Mouse (Mus musculus) bone marrow macrophage, adult 2 months (primary cell): ENCODE data around the gene Tmem207. TPM values are rescaled to one million over a fixed set of nuclear protein-coding genes. Genes with fewer than 3 reads are reported as not detected.

Source experiments
- H3K27ac ChIP-seq: 2 replicates; pipeline ENCODE4 v1.5.1; 2012; ENCODE audit warnings: low read depth, low read length; ENCODE audit not compliant: insufficient read depth
- H3K4me1 ChIP-seq: 2 replicates; pipeline ENCODE4 v1.6.1; 2012; ENCODE audit warnings: low read length; ENCODE audit not compliant: control insufficient read depth, insufficient read depth
- H3K4me3 ChIP-seq: 2 replicates; pipeline ENCODE4 v1.5.1; 2012; ENCODE audit warnings: mild to moderate bottlenecking, low read length, moderate library complexity; ENCODE audit not compliant: insufficient read depth
- CTCF ChIP-seq: IDR thresholded peaks from 2 replicates; pipeline ENCODE4 v1.5.1; 2012; ENCODE audit warnings: low read depth, mild to moderate bottlenecking, low read length, moderate library complexity
- POLR2A ChIP-seq: IDR thresholded peaks from 2 replicates; pipeline ENCODE4 v1.6.1; 2012; ENCODE audit warnings: mild to moderate bottlenecking, low read depth, low read length, borderline replicate concordance
- polyA plus RNA-seq: library from polyadenylated mRNA; stranded (reverse); fragments of >200 nt; gene quantifications from 2 replicates; pipeline ENCODE4 v1.2.4, GENCODE M21; 2012; ENCODE audit not compliant: missing spikeins, insufficient read depth, insufficient read length

Gene Tmem207
- polyA plus RNA-seq = not detected in 2 replicates

DNA sequence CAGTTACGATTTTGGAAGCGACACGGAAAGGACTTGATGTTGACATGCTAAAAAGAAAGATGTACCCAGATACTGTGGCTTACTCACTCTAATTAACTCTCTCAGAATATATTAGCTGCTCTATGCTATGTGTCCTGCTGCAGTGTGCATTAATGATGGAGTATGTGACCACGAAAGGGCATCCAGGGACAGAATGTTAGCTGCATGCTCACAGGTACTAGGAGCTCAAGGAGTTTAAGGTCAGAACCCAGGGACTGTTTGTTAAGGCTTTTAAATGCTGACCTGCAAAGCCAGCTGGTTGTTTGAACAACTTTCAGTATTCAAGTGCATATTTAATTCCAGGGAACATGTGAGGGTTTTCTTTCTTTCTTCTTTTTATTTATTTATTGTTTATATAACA lies at the start of gene Tmem207:
Gene Tmem207 (minus strand): TSS at position 101 of the 400 bp plus-strand sequence.
- Histone ChIP-seq H3K4me1 (no peaks in the 10 kb centered on the region), H3K4me3 (no peak within 1 kb of the TSS)
- TF ChIP-seq CTCF (no peak), POLR2A (no peak)

GRCm38 (mm10) chr16:26574173-26574572 lies 47.6 kb upstream of the Tmem207 start:
- TF ChIP-seq POLR2A (no peak), CTCF (no peak)
- no peak overlapping the region for H3K27ac ChIP-seq

More for the DNA sequence above, at the start of gene Tmem207:
- H3K27ac ChIP-seq = no peak within 1 kb of the TSS

DNA sequence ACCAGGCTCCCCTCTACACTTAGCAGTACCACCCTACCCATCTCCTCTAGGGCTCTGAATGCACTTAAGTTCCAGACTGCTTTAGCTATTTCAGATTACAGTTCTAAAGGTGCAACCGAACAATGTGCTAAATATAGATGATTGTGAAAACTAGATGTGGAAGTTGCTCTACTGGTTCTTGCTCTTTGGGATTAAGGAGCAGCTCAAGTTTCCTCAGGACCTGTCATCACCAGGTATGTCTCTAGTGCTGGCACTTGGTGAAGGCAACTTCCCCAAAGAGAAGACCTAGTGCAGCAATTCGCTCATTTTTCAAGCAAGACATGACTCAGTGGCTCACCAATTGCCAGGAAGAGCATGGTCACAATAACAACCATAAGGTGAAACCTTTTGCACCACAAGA lies 45.3 kb upstream of the Tmem207 start:
- H3K4me1 ChIP-seq = no peaks in the 10 kb centered on the region
- no peak overlapping the region for H3K27ac ChIP-seq
- no peak overlapping the region for H3K4me3 ChIP-seq
- TF ChIP-seq CTCF (no peak), POLR2A (no peak)

More at GRCm38 (mm10) chr16:26574173-26574572, 47.6 kb upstream of the Tmem207 start:
- Histone ChIP-seq H3K4me3 (no peak overlapping the region), H3K4me1 (no peaks in the 10 kb centered on the region)

DNA sequence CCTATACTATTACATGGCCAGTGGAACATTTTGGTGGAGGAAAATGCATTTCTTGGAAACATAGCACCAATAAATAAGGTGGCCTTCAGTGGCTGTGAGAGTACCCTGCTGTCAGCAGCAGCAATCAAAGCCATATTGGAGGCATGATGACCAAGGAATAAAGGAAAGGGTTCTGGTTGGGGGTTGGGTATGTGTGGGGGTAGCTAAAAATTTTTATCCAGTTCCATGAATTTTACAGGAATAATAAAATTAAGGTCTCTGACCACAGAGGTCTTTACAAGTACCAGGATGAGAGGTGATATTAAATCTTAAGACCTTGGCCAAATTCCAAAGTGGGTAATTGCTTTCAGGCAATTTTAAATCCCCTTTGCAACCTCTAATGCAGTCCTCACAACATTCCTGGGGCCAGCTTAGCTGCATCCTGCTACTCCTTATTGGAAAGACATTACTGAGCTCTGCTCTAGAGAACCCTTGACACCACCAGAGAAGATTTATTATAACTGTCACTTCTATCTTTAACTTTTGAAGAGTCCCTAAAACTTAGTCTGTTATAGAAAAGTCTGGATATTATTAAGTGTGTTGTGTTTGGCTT lies 42.9 kb upstream of the Tmem207 start:
- Histone ChIP-seq H3K4me1 (no peaks in the 10 kb centered on the region), H3K4me3 (no peak overlapping the region), H3K27ac (no peak overlapping the region)
- no peak for TF ChIP-seq POLR2A
- no peak for TF ChIP-seq CTCF

DNA sequence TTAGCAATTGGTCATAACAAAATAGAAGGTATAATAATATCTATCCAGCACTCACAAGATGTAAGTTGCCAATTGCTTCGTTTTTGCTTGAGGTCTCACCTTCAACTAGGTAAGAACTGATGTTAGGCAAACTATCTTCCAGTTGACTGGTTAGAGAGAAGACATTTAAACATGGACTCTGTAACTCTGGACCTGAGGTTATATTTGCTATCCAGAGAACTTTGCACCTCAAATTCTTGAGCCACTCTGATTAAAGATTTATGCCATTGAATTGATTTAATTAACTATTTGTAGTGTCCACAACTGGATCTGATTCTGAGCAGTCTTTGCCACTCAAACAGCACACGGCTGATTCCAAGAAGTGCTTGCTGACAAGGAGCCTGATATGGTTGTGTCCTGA lies 36.2 kb upstream of the Tmem207 start:
- no peak overlapping the region for H3K27ac ChIP-seq
- no peak for TF ChIP-seq POLR2A
- no peak for TF ChIP-seq CTCF
- no peak overlapping the region for H3K4me3 ChIP-seq

GRCm38 (mm10) chr16:26561743-26562142 lies 35.2 kb upstream of the Tmem207 start:
- H3K4me1 ChIP-seq = no peaks in the 10 kb centered on the region
- TF ChIP-seq POLR2A = no peak
- no peak for TF ChIP-seq CTCF
- H3K4me3 ChIP-seq = no peak overlapping the region

More for the DNA sequence above, 36.2 kb upstream of the Tmem207 start:
- no peaks in the 10 kb centered on the region for H3K4me1 ChIP-seq

GRCm38 (mm10) chr16:26558797-26559196 lies 32.2 kb upstream of the Tmem207 start:
- Histone ChIP-seq H3K4me3 (no peak overlapping the region), H3K27ac (no peak overlapping the region), H3K4me1 (no peaks in the 10 kb centered on the region)
- no peak for TF ChIP-seq POLR2A
- no peak for TF ChIP-seq CTCF

More at GRCm38 (mm10) chr16:26561743-26562142, 35.2 kb upstream of the Tmem207 start:
- no peak overlapping the region for H3K27ac ChIP-seq

DNA sequence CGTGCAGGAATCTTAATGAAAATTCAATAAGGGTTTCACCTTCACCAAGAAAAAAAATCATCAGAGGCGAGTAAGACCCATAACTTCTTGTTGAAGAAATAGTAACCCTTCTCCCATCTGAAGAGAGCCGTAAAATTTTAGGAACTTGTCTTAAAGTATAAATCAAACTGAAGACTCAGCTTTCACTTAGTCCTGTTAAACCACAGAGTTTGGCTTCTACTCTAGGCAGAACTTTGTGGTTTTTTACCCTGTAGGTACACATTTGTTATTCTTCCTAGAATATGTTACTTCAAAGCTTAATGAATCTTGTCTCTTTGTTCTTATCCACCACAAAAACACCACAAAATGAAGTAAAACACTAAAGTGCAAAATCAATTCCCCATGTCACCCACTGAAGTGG lies 25.7 kb upstream of the Tmem207 start:
- TF ChIP-seq POLR2A (no peak), CTCF (no peak)
- Histone ChIP-seq H3K27ac (no peak overlapping the region), H3K4me1 (no peaks in the 10 kb centered on the region), H3K4me3 (no peak overlapping the region)

DNA sequence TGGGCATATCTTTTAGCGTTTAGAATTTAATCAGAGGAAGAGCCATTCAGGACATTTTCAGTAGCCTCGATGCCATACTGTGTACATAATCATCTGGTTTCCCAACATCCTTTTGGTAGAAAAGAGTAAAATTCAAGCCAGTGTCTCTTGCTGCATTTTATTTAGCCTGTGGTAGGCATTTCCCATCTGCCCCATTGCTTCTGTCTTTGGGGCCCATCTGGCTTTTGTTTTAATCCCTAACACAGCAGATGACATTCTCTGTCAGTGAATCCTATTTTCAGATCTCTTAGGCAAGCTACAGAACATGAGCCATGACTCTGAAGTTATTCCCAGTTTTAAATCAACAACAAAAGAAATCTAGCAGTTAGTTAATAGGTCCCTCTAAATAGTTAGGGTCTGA lies 22.7 kb upstream of the Tmem207 start:
- no peak for TF ChIP-seq POLR2A
- TF ChIP-seq CTCF = no peak
- Histone ChIP-seq H3K27ac (no peak overlapping the region), H3K4me3 (no peak overlapping the region), H3K4me1 (no peaks in the 10 kb centered on the region)

- no peaks in the 10 kb centered on the region for H3K4me1 ChIP-seq
- TF ChIP-seq POLR2A (no peak), CTCF (no peak)
- no peak overlapping the region for H3K4me3 ChIP-seq
- H3K27ac ChIP-seq = no peak overlapping the region
Measured at GRCm38 (mm10) chr16:26546879-26547206, 20.3 kb upstream of the Tmem207 start.
